ENCODE assay signal across 14 mouse cellular contexts in genomic region chr2:156135695-156136094, GRCm38 (mm10). TPM values are rescaled to one million over a fixed set of nuclear protein-coding genes. Genes with fewer than 3 reads are reported as not detected.
DNase-seq lines count a peak whose midpoint lies in the region; ATAC-seq and TF ChIP-seq lines count a peak whose summit lies in the region.
"Had no signal": no experiment of that assay in that cellular context is flagged by ENCODE, and none has a peak within 500 bp of the region (broad histone marks: within the 10 kb centered on the region; RNA-seq: fewer than 3 reads in every experiment).

No protein-coding gene starts in this region.

- H3K27ac ChIP-seq in intestine, postnatal 0 days (ENCODE audit: low read depth, low read length) = no peak overlapping the region
- no peak overlapping the region for H3K27ac ChIP-seq in intestine, embryonic 16.5 days (ENCODE audit: low read length)
- no peak overlapping the region for H3K27ac ChIP-seq in spleen, adult 2 months (ENCODE audit: insufficient read depth, low read length)
- no peak overlapping the region for H3K27ac ChIP-seq in MEL (ENCODE audit: control insufficient read depth, low read depth, low read length)
- H3K27ac ChIP-seq in small intestine, adult 2 months (ENCODE audit: insufficient read depth, low read depth, low read length) = no peak overlapping the region
- no peak overlapping the region for H3K27ac ChIP-seq in hindbrain, embryonic 13.5 days
- H3K27ac ChIP-seq: limb, embryonic 13.5 days had no signal

- ATAC-seq in intestine, postnatal 0 days = no peak
- ATAC-seq in intestine, embryonic 16.5 days = no peak
- no peak for ATAC-seq in hindbrain, embryonic 13.5 days (ENCODE audit: low FRiP score)

- H3K4me3 ChIP-seq in intestine, postnatal 0 days (ENCODE audit: low read depth, low read length) = no peak overlapping the region
- H3K4me3 ChIP-seq in intestine, embryonic 16.5 days (ENCODE audit: low read length) = no peak overlapping the region
- H3K4me3 ChIP-seq in spleen, adult 2 months (ENCODE audit: extremely low read depth, insufficient read depth, insufficient read length) = no peak overlapping the region
- H3K4me3 ChIP-seq in MEL (ENCODE audit: control insufficient read depth in 1 of 2, insufficient read depth in 1 of 2, low read depth in 2 of 2, low read length in 2 of 2) = no peak overlapping the region
- no peak overlapping the region for H3K4me3 ChIP-seq in small intestine, adult 2 months (ENCODE audit: low read depth, low read length)
- H3K4me3 ChIP-seq in hindbrain, embryonic 13.5 days = no peak overlapping the region
- H3K4me3 ChIP-seq: erythroblast, embryonic 14.5 days; limb, embryonic 13.5 days had no signal

- no peaks in the 10 kb centered on the region for H3K79me2 ChIP-seq in MEL (ENCODE audit: control insufficient read depth, insufficient read depth, low read length, poor library complexity)

- peak; percentile 50 for TF ChIP-seq RAD21 in MEL (IDR thresholded peaks at IDR 0.05; ENCODE audit: low read depth, low read length)

- H3K36me3 ChIP-seq in intestine, postnatal 0 days (ENCODE audit: control insufficient read depth, insufficient read depth) = peaks cover 49% of the 10 kb centered on the region
- H3K36me3 ChIP-seq in intestine, embryonic 16.5 days (ENCODE audit: control insufficient read depth, insufficient read depth, low read length) = peaks cover 9% of the 10 kb centered on the region
- H3K36me3 ChIP-seq in spleen, adult 2 months (ENCODE audit: control insufficient read depth, insufficient read depth, low read length) = peaks cover 15% of the 10 kb centered on the region
- H3K36me3 ChIP-seq in MEL (ENCODE audit: control insufficient read depth in 1 of 2, insufficient read depth in 2 of 2, low read length in 2 of 2) = peaks cover 0 to 4% of the 10 kb centered on the region in 2 experiments; a peak in 2 of 4 replicates
- peaks cover 20% of the 10 kb centered on the region for H3K36me3 ChIP-seq in small intestine, adult 2 months (ENCODE audit: control insufficient read depth, insufficient read depth, low read length)
- peaks cover 30% of the 10 kb centered on the region for H3K36me3 ChIP-seq in hindbrain, embryonic 13.5 days

- no peak overlapping the region for H3K4me2 ChIP-seq in intestine, postnatal 0 days (replicated peaks; ENCODE audit: low read depth)
- no peak overlapping the region for H3K4me2 ChIP-seq in intestine, embryonic 16.5 days (ENCODE audit: low read depth, low read length)
- H3K4me2 ChIP-seq in hindbrain, embryonic 13.5 days = no peak overlapping the region
- H3K4me2 ChIP-seq: limb, embryonic 13.5 days had no signal

- no peak for TF ChIP-seq EP300 in MEL (IDR thresholded peaks at IDR 0.05; ENCODE audit: low read depth in 1 of 2, low read length in 2 of 2)

- no peak for TF ChIP-seq POLR2A in spleen, adult 2 months (IDR thresholded peaks at IDR 0.05; ENCODE audit: low read depth, low read length)
- TF ChIP-seq POLR2A in MEL (IDR thresholded peaks at IDR 0.05; ENCODE audit: control insufficient read depth in 1 of 2, insufficient read depth in 1 of 2, low read depth in 1 of 2, low read length in 2 of 2, poor library complexity in 1 of 2) = no peak
- no peak for TF ChIP-seq POLR2A in small intestine, adult 2 months (IDR thresholded peaks at IDR 0.05; ENCODE audit: low read depth, low read length)

- TF ChIP-seq CTCF in intestine, postnatal 0 days (IDR thresholded peaks at IDR 0.05; ENCODE audit: low read depth) = peak; percentile 60
- peak; percentile 33; the same call in 1 of the 2 replicates for TF ChIP-seq CTCF in spleen, adult 2 months (IDR thresholded peaks at IDR 0.05; ENCODE audit: extremely low read depth, insufficient read depth, insufficient read length, insufficient replicate concordance)
- peak; percentile 12 to 50 (median 46); a peak in 5 of 6 replicates for TF ChIP-seq CTCF in MEL (IDR thresholded peaks at IDR 0.05 in 2 of 3, conservative IDR thresholded peaks at IDR 0.05 in 1 of 3; ENCODE audit: control insufficient read depth in 1 of 3, insufficient read depth in 1 of 3, low read depth in 2 of 3, low read length in 3 of 3, poor library complexity in 1 of 3, severe bottlenecking in 1 of 3)
- peak; percentile 21; the same call in 1 of the 2 replicates for TF ChIP-seq CTCF in small intestine, adult 2 months (IDR thresholded peaks at IDR 0.05; ENCODE audit: extremely low read depth, insufficient read length, insufficient replicate concordance, low read depth, low read length)

- no peak overlapping the region for H3K9ac ChIP-seq in intestine, postnatal 0 days (ENCODE audit: low read depth, low read length)
- no peak overlapping the region for H3K9ac ChIP-seq in intestine, embryonic 16.5 days (ENCODE audit: low read depth, low read length)
- no peak overlapping the region for H3K9ac ChIP-seq in MEL (ENCODE audit: control insufficient read depth, low read depth, low read length, poor library complexity, severe bottlenecking)
- no peak overlapping the region for H3K9ac ChIP-seq in hindbrain, embryonic 13.5 days
- H3K9ac ChIP-seq: limb, embryonic 13.5 days had no signal

- no peaks in the 10 kb centered on the region for H3K27me3 ChIP-seq in intestine, postnatal 0 days (replicated peaks; ENCODE audit: control insufficient read depth, insufficient read depth, low read length)
- no peaks in the 10 kb centered on the region for H3K27me3 ChIP-seq in intestine, embryonic 16.5 days (replicated peaks; ENCODE audit: control insufficient read depth, insufficient read depth, low read length)
- H3K27me3 ChIP-seq in spleen, adult 2 months (ENCODE audit: control insufficient read depth, insufficient read depth, low read length) = no peaks in the 10 kb centered on the region
- H3K27me3 ChIP-seq in MEL (ENCODE audit: control insufficient read depth in 1 of 2, insufficient read depth in 2 of 2, low read length in 2 of 2) = no peaks in the 10 kb centered on the region
- H3K27me3 ChIP-seq in small intestine, adult 2 months (ENCODE audit: control insufficient read depth, insufficient read depth, low read length) = no peaks in the 10 kb centered on the region
- no peaks in the 10 kb centered on the region for H3K27me3 ChIP-seq in hindbrain, embryonic 13.5 days
- H3K27me3 ChIP-seq: limb, embryonic 13.5 days had no signal

- H3K4me1 ChIP-seq in intestine, postnatal 0 days (replicated peaks; ENCODE audit: control insufficient read depth, insufficient read depth, low read length) = no peaks in the 10 kb centered on the region
- no peaks in the 10 kb centered on the region for H3K4me1 ChIP-seq in intestine, embryonic 16.5 days (ENCODE audit: control insufficient read depth, insufficient read depth, low read length)
- H3K4me1 ChIP-seq in spleen, adult 2 months (ENCODE audit: control insufficient read depth, insufficient read depth, insufficient read length) = no peaks in the 10 kb centered on the region
- H3K4me1 ChIP-seq in MEL (ENCODE audit: control insufficient read depth in 1 of 2, insufficient read depth in 2 of 2, low read length in 2 of 2) = no peaks in the 10 kb centered on the region
- H3K4me1 ChIP-seq in small intestine, adult 2 months (ENCODE audit: control insufficient read depth, insufficient read depth, insufficient read length, low read length) = no peaks in the 10 kb centered on the region
- H3K4me1 ChIP-seq in hindbrain, embryonic 13.5 days (replicated peaks) = no peaks in the 10 kb centered on the region
- H3K4me1 ChIP-seq: limb, embryonic 13.5 days had no signal

- WGBS in intestine, postnatal 0 days = 86% methylated on average over 6 of the region's 6 CpGs
- 81% methylated on average over 6 of the region's 6 CpGs for WGBS in intestine, embryonic 16.5 days
- 91% methylated on average over 6 of the region's 6 CpGs for WGBS in spleen, adult 2 months
- WGBS in small intestine, adult 2 months = 88% methylated on average over 6 of the region's 6 CpGs
- WGBS in hindbrain, embryonic 13.5 days = 91% methylated on average over 6 of the region's 6 CpGs

- H3K9me3 ChIP-seq in intestine, postnatal 0 days (ENCODE audit: control insufficient read depth) = no peaks in the 10 kb centered on the region
- no peaks in the 10 kb centered on the region for H3K9me3 ChIP-seq in intestine, embryonic 16.5 days (ENCODE audit: control insufficient read depth, low read length)
- H3K9me3 ChIP-seq in MEL (replicated peaks; ENCODE audit: insufficient read depth, low read length) = no peaks in the 10 kb centered on the region
- no peaks in the 10 kb centered on the region for H3K9me3 ChIP-seq in hindbrain, embryonic 13.5 days
- H3K9me3 ChIP-seq: limb, embryonic 13.5 days had no signal

- DNase-seq in spleen, adult 2 months (ENCODE audit: low read depth in 1 of 2, low spot score in 2 of 2) = no peak
- no peak for DNase-seq in spleen, postnatal 14 days (ENCODE audit: low spot score in 2 of 2)
- peak; percentile 32 for DNase-seq in MEL (ENCODE audit: low read depth, low spot score)
- DNase-seq: heart, adult 18-20 months; heart, postnatal 4 days; kidney, postnatal 10 days; layer of hippocampus, postnatal 36 days; spleen, adult 18-20 months had no signal

RNA-seq across cellular contexts. Expression of gene Romo1, which starts 8.1 kb away (rescaled TPM):
- polyA plus RNA-seq in intestine, postnatal 0 days (2015; fragmentation: Nextera tagmentation; extraction: Ambion mirVana) = 424 and 433 TPM in 2 replicates
- 358 and 367 TPM in 2 replicates for polyA plus RNA-seq in intestine, embryonic 16.5 days (2015; fragmentation: Nextera tagmentation; extraction: Ambion mirVana)
- polyA plus RNA-seq in spleen, adult 2 months (2012; rRNA removed) = 129 and 151 TPM in 2 replicates
- 392 and 402 TPM in 2 replicates for total RNA-seq in MEL (2012; rRNA removed)
- polyA plus RNA-seq in MEL (2012; ENCODE audit: insufficient read depth in 1 of 2, insufficient read length in 2 of 2, low read depth in 1 of 2, low replicate concordance in 2 of 2, missing spikeins in 1 of 2) = 100 to 1,000 TPM in 1 of 2 experiments, not detected in 1; 554 TPM
- polyA plus RNA-seq in small intestine, adult 2 months (2012; rRNA removed) = 162 and 200 TPM in 2 replicates
- 443 and 462 TPM in 2 replicates for polyA plus RNA-seq in hindbrain, embryonic 13.5 days (2015; fragmentation: Nextera tagmentation; extraction: Ambion mirVana)

RNA-seq across cellular contexts. Expression of gene Nfs1, which starts 8.3 kb away (rescaled TPM):
- polyA plus RNA-seq in intestine, postnatal 0 days (2015; fragmentation: Nextera tagmentation; extraction: Ambion mirVana) = 41.1 and 44.8 TPM in 2 replicates
- polyA plus RNA-seq in intestine, embryonic 16.5 days (2015; fragmentation: Nextera tagmentation; extraction: Ambion mirVana) = 69.0 and 69.2 TPM in 2 replicates
- polyA plus RNA-seq in spleen, adult 2 months (2012; rRNA removed) = 27.1 and 48.7 TPM in 2 replicates
- 79.6 and 83.9 TPM in 2 replicates for total RNA-seq in MEL (2012; rRNA removed)
- polyA plus RNA-seq in MEL (2012; ENCODE audit: insufficient read depth in 1 of 2, insufficient read length in 2 of 2, low read depth in 1 of 2, low replicate concordance in 2 of 2, missing spikeins in 1 of 2) = 10 to 100 TPM in 1 of 2 experiments, not detected in 1; 64.5 TPM
- polyA plus RNA-seq in small intestine, adult 2 months (2012; rRNA removed) = 32.2 and 40.3 TPM in 2 replicates
- polyA plus RNA-seq in hindbrain, embryonic 13.5 days (2015; fragmentation: Nextera tagmentation; extraction: Ambion mirVana) = 30.0 and 35.7 TPM in 2 replicates

RNA-seq across cellular contexts. Expression of gene Gm28036, which starts 8.8 kb away (rescaled TPM):
- 1.5 TPM in 2 replicates for polyA plus RNA-seq in intestine, postnatal 0 days (2015; fragmentation: Nextera tagmentation; extraction: Ambion mirVana)
- 13.5 and 14.1 TPM in 2 replicates for polyA plus RNA-seq in intestine, embryonic 16.5 days (2015; fragmentation: Nextera tagmentation; extraction: Ambion mirVana)
- polyA plus RNA-seq in spleen, adult 2 months (2012; rRNA removed) = 1.1 and 1.7 TPM in 2 replicates
- total RNA-seq in MEL (2012; rRNA removed) = 27.6 and 32.3 TPM in 2 replicates
- 10 to 100 TPM in 1 of 2 experiments, not detected in 1; 20.4 TPM for polyA plus RNA-seq in MEL (2012; ENCODE audit: insufficient read depth in 1 of 2, insufficient read length in 2 of 2, low read depth in 1 of 2, low replicate concordance in 2 of 2, missing spikeins in 1 of 2)
- polyA plus RNA-seq in small intestine, adult 2 months (2012; rRNA removed) = 0.42 and 0.74 TPM in 2 replicates
- polyA plus RNA-seq in hindbrain, embryonic 13.5 days (2015; fragmentation: Nextera tagmentation; extraction: Ambion mirVana) = 21.6 and 24.1 TPM in 2 replicates
- polyA plus RNA-seq: erythroblast, embryonic 14.5 days had no signal

RNA-seq across cellular contexts. Expression of gene Rbm12, which starts 23.9 kb away (rescaled TPM):
- 8.6 and 9.3 TPM in 2 replicates for polyA plus RNA-seq in intestine, postnatal 0 days (2015; fragmentation: Nextera tagmentation; extraction: Ambion mirVana)
- 16.5 and 19.3 TPM in 2 replicates for polyA plus RNA-seq in intestine, embryonic 16.5 days (2015; fragmentation: Nextera tagmentation; extraction: Ambion mirVana)
- polyA plus RNA-seq in spleen, adult 2 months (2012; rRNA removed) = 22.6 and 25.3 TPM in 2 replicates
- 13.4 and 15.3 TPM in 2 replicates for total RNA-seq in MEL (2012; rRNA removed)
- polyA plus RNA-seq in MEL (2012; ENCODE audit: insufficient read depth in 1 of 2, insufficient read length in 2 of 2, low read depth in 1 of 2, low replicate concordance in 2 of 2, missing spikeins in 1 of 2) = 10 to 100 TPM; 28.8 to 42.5 TPM
- polyA plus RNA-seq in small intestine, adult 2 months (2012; rRNA removed) = 3.6 and 10.6 TPM in 2 replicates
- polyA plus RNA-seq in hindbrain, embryonic 13.5 days (2015; fragmentation: Nextera tagmentation; extraction: Ambion mirVana) = 27.9 and 29.1 TPM in 2 replicates

RNA-seq across cellular contexts. Expression of gene Cpne1, which starts 23.9 kb away (rescaled TPM):
- polyA plus RNA-seq in intestine, postnatal 0 days (2015; fragmentation: Nextera tagmentation; extraction: Ambion mirVana) = 17.3 and 19.0 TPM in 2 replicates
- polyA plus RNA-seq in intestine, embryonic 16.5 days (2015; fragmentation: Nextera tagmentation; extraction: Ambion mirVana) = 35.8 and 41.5 TPM in 2 replicates
- polyA plus RNA-seq in spleen, adult 2 months (2012; rRNA removed) = 92.0 and 124 TPM in 2 replicates
- 22.5 and 32.0 TPM in 2 replicates for total RNA-seq in MEL (2012; rRNA removed)
- 10 to 100 TPM in 1 of 2 experiments, not detected in 1; 52.8 TPM for polyA plus RNA-seq in MEL (2012; ENCODE audit: insufficient read depth in 1 of 2, insufficient read length in 2 of 2, low read depth in 1 of 2, low replicate concordance in 2 of 2, missing spikeins in 1 of 2)
- 18.6 and 51.2 TPM in 2 replicates for polyA plus RNA-seq in small intestine, adult 2 months (2012; rRNA removed)
- polyA plus RNA-seq in hindbrain, embryonic 13.5 days (2015; fragmentation: Nextera tagmentation; extraction: Ambion mirVana) = 32.0 and 34.6 TPM in 2 replicates
